Mouse (Mus musculus): Measurements from ENCODE around the gene Arf5. TPM values are rescaled to one million over a fixed set of nuclear protein-coding genes. Genes with fewer than 3 reads are reported as not detected.
A peak's percentile ranks its signal among the peaks of the same experiment; 100 is the strongest.

Gene Arf5
- 65.6 and 67.5 TPM in 2 replicates for polyA plus RNA-seq (2012; ENCODE audit: insufficient read depth, insufficient read length, missing spikeins)

DNA sequence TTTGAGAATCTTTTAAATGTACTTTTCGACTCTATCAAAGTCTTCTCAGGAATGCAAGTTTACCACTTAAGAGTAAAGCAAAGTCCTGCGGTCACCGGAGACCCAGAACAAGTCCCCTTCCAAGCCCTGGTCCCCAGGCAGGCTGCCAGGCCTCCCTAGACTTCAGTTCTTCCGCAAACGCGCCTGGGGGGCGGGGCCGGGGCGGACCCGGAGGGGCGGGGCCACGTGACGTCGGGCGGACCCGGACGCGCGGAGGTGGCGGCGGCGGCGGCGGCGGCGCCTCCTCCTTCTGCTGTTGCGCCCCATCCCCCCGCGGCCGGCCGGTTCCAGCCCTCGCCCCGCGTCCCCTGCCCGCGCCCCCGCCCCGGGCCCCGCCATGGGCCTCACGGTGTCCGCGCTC is at the start of gene Arf5:
Gene Arf5 (plus strand): TSS at position 248 of the 400 bp plus-strand sequence.
- Histone ChIP-seq H3K27ac (replicated peaks; ENCODE audit: low read depth, low read length) (peak within 1 kb of the TSS; percentile 64), H3K4me1 (ENCODE audit: control insufficient read depth, insufficient read depth, insufficient read length, low read length) (peaks cover 24% of the 10 kb centered on the region), H3K4me3 (ENCODE audit: insufficient read depth, low read depth, low read length) (peak within 1 kb of the TSS; percentile 93)

DNA sequence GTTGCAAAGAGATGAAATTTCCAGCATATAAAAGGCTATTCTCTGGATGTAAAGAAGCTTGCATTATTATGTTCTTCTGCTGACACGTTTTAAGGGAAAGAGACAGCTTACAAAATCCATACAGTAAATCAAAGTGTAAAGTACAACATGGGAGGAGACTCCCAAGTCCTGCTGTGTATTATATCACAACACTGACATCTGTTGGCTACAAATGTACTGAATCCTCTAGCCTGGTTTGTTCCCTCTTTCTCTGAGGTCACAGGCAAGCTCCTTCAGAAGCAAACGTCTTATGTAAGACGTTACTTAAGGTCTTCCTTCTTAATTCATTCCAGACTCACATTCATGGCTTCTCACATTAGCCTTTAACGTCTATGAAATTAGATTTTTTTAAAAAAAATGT is 41.4 kb upstream of the Arf5 start:
- no peak overlapping the region for H3K27ac ChIP-seq (replicated peaks; ENCODE audit: low read depth, low read length)
- H3K4me3 ChIP-seq (ENCODE audit: insufficient read depth, low read depth, low read length): no peak overlapping the region
- H3K4me1 ChIP-seq (ENCODE audit: control insufficient read depth, insufficient read depth, insufficient read length, low read length): no peaks in the 10 kb centered on the region

- no peak overlapping the region for H3K4me3 ChIP-seq (ENCODE audit: insufficient read depth, low read depth, low read length)
- no peaks in the 10 kb centered on the region for H3K4me1 ChIP-seq (ENCODE audit: control insufficient read depth, insufficient read depth, insufficient read length, low read length)
- H3K27ac ChIP-seq (replicated peaks; ENCODE audit: low read depth, low read length): no peak overlapping the region
Observed at GRCm38 (mm10) chr6:28385169-28385568, 38.2 kb upstream of the Arf5 start.

DNA sequence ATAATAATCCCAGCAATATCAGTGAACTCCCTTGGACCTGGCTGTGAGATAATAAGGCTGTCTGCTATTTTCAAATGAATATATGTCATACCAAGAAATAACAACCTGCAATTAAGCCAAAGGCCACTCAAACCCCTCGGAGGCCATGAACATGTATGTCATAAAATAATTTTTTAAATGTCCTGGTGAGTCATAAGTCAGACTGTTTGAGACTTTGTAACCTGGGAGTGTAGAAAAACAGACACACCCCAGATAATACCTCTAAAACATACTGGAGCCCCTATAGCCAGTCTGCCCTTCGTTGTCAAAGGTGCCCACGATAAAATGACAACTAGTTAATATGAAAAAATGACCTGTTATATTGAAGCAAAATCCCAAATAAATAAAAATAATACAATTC is 34.3 kb upstream of the Arf5 start:
- no peak overlapping the region for H3K27ac ChIP-seq (replicated peaks; ENCODE audit: low read depth, low read length)
- no peak overlapping the region for H3K4me3 ChIP-seq (ENCODE audit: insufficient read depth, low read depth, low read length)

GRCm38 (mm10) chr6:28396051-28396852 is 27.1 kb upstream of the Arf5 start:
- no peak overlapping the region for H3K4me3 ChIP-seq (ENCODE audit: insufficient read depth, low read depth, low read length)
- peaks cover 2% of the 10 kb centered on the region; the same call in 1 of the 2 replicates for H3K4me1 ChIP-seq (ENCODE audit: control insufficient read depth, insufficient read depth, insufficient read length, low read length)
- H3K27ac ChIP-seq (replicated peaks; ENCODE audit: low read depth, low read length): no peak overlapping the region

More for the DNA sequence above, 34.3 kb upstream of the Arf5 start:
- H3K4me1 ChIP-seq (ENCODE audit: control insufficient read depth, insufficient read depth, insufficient read length, low read length): no peaks in the 10 kb centered on the region

- Histone ChIP-seq H3K4me3 (ENCODE audit: insufficient read depth, low read depth, low read length) (peak overlapping the region; percentile 63), H3K27ac (replicated peaks; ENCODE audit: low read depth, low read length) (no peak overlapping the region), H3K4me1 (ENCODE audit: control insufficient read depth, insufficient read depth, insufficient read length, low read length) (peaks cover 2% of the 10 kb centered on the region; the same call in 1 of the 2 replicates)
Observed at GRCm38 (mm10) chr6:28396853-28397457, 26.4 kb upstream of the Arf5 start.

GRCm38 (mm10) chr6:28397681-28398203 is 25.6 kb upstream of the Arf5 start, which contains the start of gene Zfp800:
TSS of gene Zfp800 (minus strand) at chr6:28398005.
- peak within 1 kb of the TSS; percentile 63 for H3K4me3 ChIP-seq (ENCODE audit: insufficient read depth, low read depth, low read length)
- H3K4me1 ChIP-seq (ENCODE audit: control insufficient read depth, insufficient read depth, insufficient read length, low read length): peaks cover 2% of the 10 kb centered on the region; the same call in 1 of the 2 replicates
- no peak within 1 kb of the TSS for H3K27ac ChIP-seq (replicated peaks; ENCODE audit: low read depth, low read length)

DNA sequence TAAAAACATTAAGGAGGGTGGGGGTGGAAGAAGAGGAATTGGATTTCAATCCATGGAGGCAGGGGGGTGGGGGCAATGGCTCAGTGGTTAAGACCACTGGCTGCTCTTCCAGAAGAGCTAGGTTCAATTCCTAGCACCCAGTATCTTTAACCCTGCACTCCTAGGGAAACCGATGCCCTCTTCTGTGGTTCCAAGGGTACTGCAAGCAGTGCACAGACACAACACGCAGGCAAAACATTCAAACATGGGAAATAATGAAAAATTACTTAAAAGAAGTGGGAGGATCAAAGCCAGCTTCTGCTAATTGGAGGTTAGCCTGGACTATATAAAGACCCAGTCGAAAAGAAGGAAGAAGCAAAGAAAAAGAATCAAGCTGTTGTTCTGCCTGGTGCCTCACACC is 24.6 kb upstream of the Arf5 start:
- H3K4me3 ChIP-seq (ENCODE audit: insufficient read depth, low read depth, low read length): no peak overlapping the region
- peaks cover 2% of the 10 kb centered on the region; the same call in 1 of the 2 replicates for H3K4me1 ChIP-seq (ENCODE audit: control insufficient read depth, insufficient read depth, insufficient read length, low read length)
- H3K27ac ChIP-seq (replicated peaks; ENCODE audit: low read depth, low read length): no peak overlapping the region

DNA sequence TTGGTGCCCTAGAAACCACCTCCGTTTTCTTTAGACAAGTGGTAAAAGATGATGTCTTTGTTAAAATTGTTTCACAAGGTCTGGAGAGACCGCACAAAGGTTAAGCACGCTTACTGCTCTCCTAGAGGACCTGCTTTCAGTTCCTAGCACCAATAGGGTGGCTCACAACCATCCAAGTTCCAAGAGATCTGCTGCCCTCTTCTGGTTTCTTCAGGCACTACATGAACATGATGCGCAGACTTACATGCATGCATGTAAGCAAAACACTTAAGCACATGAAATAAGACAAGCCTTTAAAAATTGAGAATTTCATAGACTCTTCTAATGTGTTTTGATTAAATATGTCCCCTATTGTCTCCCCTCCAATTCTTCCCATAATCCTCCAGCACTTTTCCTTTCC is 23.6 kb upstream of the Arf5 start:
- peaks cover 2% of the 10 kb centered on the region; the same call in 1 of the 2 replicates for H3K4me1 ChIP-seq (ENCODE audit: control insufficient read depth, insufficient read depth, insufficient read length, low read length)
- no peak overlapping the region for H3K27ac ChIP-seq (replicated peaks; ENCODE audit: low read depth, low read length)
- H3K4me3 ChIP-seq (ENCODE audit: insufficient read depth, low read depth, low read length): no peak overlapping the region

GRCm38 (mm10) chr6:28410053-28410452 is 13.3 kb upstream of the Arf5 start:
- Histone ChIP-seq H3K4me1 (ENCODE audit: control insufficient read depth, insufficient read depth, insufficient read length, low read length) (no peaks in the 10 kb centered on the region), H3K4me3 (ENCODE audit: insufficient read depth, low read depth, low read length) (no peak overlapping the region), H3K27ac (replicated peaks; ENCODE audit: low read depth, low read length) (no peak overlapping the region)

DNA sequence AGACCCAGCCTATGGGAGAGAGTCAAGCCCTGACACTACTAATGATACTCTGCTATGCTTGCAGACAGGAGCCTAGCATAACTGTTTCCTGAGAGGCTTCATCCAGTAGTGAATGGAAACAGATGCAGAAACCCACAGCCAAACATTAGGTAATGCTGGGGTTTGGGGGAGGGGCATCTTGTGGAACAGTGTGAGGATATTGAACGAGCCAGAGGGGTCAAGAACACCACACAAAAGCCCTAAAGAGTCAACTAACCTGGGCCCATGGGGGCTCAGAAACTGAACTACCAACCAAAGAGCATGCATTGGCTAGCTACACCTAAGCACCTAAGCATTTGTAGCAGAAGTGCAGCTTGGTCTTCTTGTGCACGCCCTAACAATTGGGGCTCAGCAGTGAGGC is 12.1 kb upstream of the Arf5 start:
- Histone ChIP-seq H3K4me1 (ENCODE audit: control insufficient read depth, insufficient read depth, insufficient read length, low read length) (no peaks in the 10 kb centered on the region; the same call in 1 of the 2 replicates), H3K4me3 (ENCODE audit: insufficient read depth, low read depth, low read length) (no peak overlapping the region), H3K27ac (replicated peaks; ENCODE audit: low read depth, low read length) (no peak overlapping the region)

- H3K27ac ChIP-seq (replicated peaks; ENCODE audit: low read depth, low read length): peak overlapping the region; percentile 78
- H3K4me1 ChIP-seq (ENCODE audit: control insufficient read depth, insufficient read depth, insufficient read length, low read length): peaks cover 23% of the 10 kb centered on the region
- H3K4me3 ChIP-seq (ENCODE audit: insufficient read depth, low read depth, low read length): 0 out of 2 replicates have a peak overlapping the region, but pooled peaks have one; percentile 0
Observed at GRCm38 (mm10) chr6:28416981-28417380, 6.4 kb upstream of the Arf5 start.

DNA sequence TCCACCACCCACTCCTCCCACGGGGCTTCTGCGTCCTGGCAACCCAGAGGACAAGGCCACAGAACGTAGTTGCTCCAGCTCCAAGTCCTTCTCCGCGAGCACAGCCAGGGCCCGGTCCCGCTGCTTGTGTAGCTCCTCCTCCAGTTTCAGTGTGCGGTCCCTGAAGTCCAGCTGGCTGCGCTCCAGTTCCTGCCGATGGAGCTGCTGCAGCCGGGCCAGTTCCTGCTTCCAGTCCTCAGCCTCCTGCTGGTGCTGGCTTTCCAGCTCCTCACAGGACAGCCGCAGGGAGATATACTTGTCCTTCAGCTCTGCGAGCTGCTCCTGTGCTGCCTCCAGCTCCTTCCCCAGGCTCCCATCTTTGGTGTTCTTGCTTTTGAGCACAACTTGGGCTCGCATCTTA is 4.9 kb upstream of the Arf5 start:
- Histone ChIP-seq H3K4me1 (ENCODE audit: control insufficient read depth, insufficient read depth, insufficient read length, low read length) (peaks cover 23% of the 10 kb centered on the region), H3K4me3 (ENCODE audit: insufficient read depth, low read depth, low read length) (peak overlapping the region; percentile 45), H3K27ac (replicated peaks; ENCODE audit: low read depth, low read length) (peak overlapping the region; percentile 55)

DNA sequence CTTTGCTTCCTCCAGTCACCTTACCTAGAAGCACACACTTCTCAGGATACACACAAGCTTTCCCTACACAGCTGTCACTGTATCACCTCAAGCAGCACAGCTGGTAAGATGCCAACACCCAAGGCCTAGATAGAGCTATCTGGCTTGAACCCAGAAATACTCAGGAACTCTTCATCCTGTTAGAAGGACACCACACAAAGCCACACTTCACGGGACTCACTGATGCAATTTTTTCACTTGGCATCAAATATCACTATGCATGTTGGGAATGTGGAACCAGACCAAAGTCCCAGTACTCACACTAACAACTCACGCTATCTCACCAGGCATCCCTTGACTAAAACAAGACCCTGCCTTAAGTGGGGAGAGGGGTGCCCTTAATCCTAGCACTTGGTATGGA is 3.7 kb upstream of the Arf5 start:
- Histone ChIP-seq H3K27ac (replicated peaks; ENCODE audit: low read depth, low read length) (peak overlapping the region; percentile 33), H3K4me3 (ENCODE audit: insufficient read depth, low read depth, low read length) (peak overlapping the region; percentile 21), H3K4me1 (ENCODE audit: control insufficient read depth, insufficient read depth, insufficient read length, low read length) (peaks cover 26% of the 10 kb centered on the region)

- H3K4me1 ChIP-seq (ENCODE audit: control insufficient read depth, insufficient read depth, insufficient read length, low read length): peaks cover 26% of the 10 kb centered on the region
- no peak overlapping the region for H3K27ac ChIP-seq (replicated peaks; ENCODE audit: low read depth, low read length)
- H3K4me3 ChIP-seq (ENCODE audit: insufficient read depth, low read depth, low read length): peak overlapping the region; percentile 91
Observed at GRCm38 (mm10) chr6:28420361-28420760, 3.0 kb upstream of the Arf5 start.
